Mouse (Mus musculus) embryonic fibroblast, embryonic 13.5 days (primary cell): ENCODE results near the gene Fermt3.
"Not testable (repeated sequence)": the region's sequence is repeated elsewhere in the genome, so short reads cannot be mapped to it uniquely, and the experiment has no call there.

Source experiments
- CTCF ChIP-seq: IDR thresholded peaks from 2 replicates; pipeline ENCODE4 v1.5.1; 2011; ENCODE audit warnings: mild to moderate bottlenecking, control low read depth, low read length, moderate library complexity, borderline replicate concordance; ENCODE audit not compliant: insufficient read depth
- POLR2A ChIP-seq: IDR thresholded peaks from 2 replicates; pipeline ENCODE4 v1.6.1; 2011; ENCODE audit warnings: low read depth, mild to moderate bottlenecking, control low read depth, low read length, moderate library complexity

- not testable (repeated sequence) for TF ChIP-seq CTCF, POLR2A
Observed at GRCm38 (mm10) chr19:7053382-7053781, 34.1 kb upstream of the Fermt3 start.
